Mouse (Mus musculus) C2C12 (cell line): Measurements from ENCODE around the gene Mesp2. TPM values are rescaled to one million over a fixed set of nuclear protein-coding genes. Genes with fewer than 3 reads are reported as not detected.
A peak's percentile ranks its signal among the peaks of the same experiment; 100 is the strongest.
"Not testable (repeated sequence)": the region's sequence is repeated elsewhere in the genome, so short reads cannot be mapped to it uniquely, and the experiment has no call there.

ENCODE experiments used
- H3K27me3 ChIP-seq: one replicate; pipeline ENCODE4 v1.6.1; 2011; ENCODE audit not compliant: control insufficient read depth, insufficient read depth, insufficient read length
- H3K36me3 ChIP-seq: one replicate; pipeline ENCODE4 v1.6.1; 2011; ENCODE audit not compliant: control insufficient read depth, insufficient read depth
- H3K4me3 ChIP-seq: one replicate; pipeline ENCODE4 v1.5.1; 2011; ENCODE audit warnings: mild to moderate bottlenecking, control low read depth; ENCODE audit not compliant: poor library complexity, insufficient read depth, severe bottlenecking
- H3K79me2 ChIP-seq: one replicate; pipeline ENCODE4 v1.6.1; 2011; ENCODE audit not compliant: control insufficient read depth, insufficient read depth
- H3K79me3 ChIP-seq: one replicate; pipeline ENCODE4 v1.6.1; 2011; ENCODE audit warnings: low read depth, control low read depth
- H3ac ChIP-seq: one replicate; pipeline ENCODE3; 2011; ENCODE audit warnings: low read depth; ENCODE audit not compliant: control insufficient read depth, insufficient read length
- CEBPB ChIP-seq: IDR thresholded peaks from one replicate; pipeline ENCODE4 v1.6.1; 2011; ENCODE audit warnings: low read depth, mild to moderate bottlenecking, control low read depth, moderate library complexity
- CTCF ChIP-seq: IDR thresholded peaks from one replicate; pipeline ENCODE4 v1.5.1; 2011; ENCODE audit not compliant: control insufficient read depth, insufficient read depth, insufficient read length
- FOSL1 ChIP-seq: IDR thresholded peaks from one replicate; pipeline ENCODE4 v1.8.0; 2011; ENCODE audit warnings: mild to moderate bottlenecking, low read length; ENCODE audit not compliant: poor library complexity, insufficient read depth, severe bottlenecking
- MAX ChIP-seq: IDR thresholded peaks from one replicate; pipeline ENCODE4 v1.6.1; 2011; ENCODE audit warnings: mild to moderate bottlenecking, control low read depth
- MYOD1 ChIP-seq: IDR thresholded peaks from one replicate; pipeline ENCODE4 v1.6.1; 2011; ENCODE audit warnings: low read depth; ENCODE audit not compliant: control insufficient read depth, insufficient read length
- MYOG ChIP-seq: IDR thresholded peaks from one replicate; pipeline ENCODE4 v1.6.1; 2011; ENCODE audit not compliant: control insufficient read depth, insufficient read length; ENCODE audit errors: extremely low read depth
- USF1 ChIP-seq: IDR thresholded peaks from one replicate; pipeline ENCODE4 v1.6.1; 2011; ENCODE audit warnings: low read depth, mild to moderate bottlenecking, control low read depth, moderate library complexity
- polyA plus RNA-seq: library from polyadenylated mRNA; unstranded; fragments of >200 nt; fragmentation: generic; extraction: Trizol; gene quantifications from one replicate; pipeline ENCODE4 v1.2.1, GENCODE M21; 2012; ENCODE audit warnings: missing spikeins

Mesp2 gene
- polyA plus RNA-seq, 1 experiment, result 0.07 TPM

GRCm38 (mm10) chr7:79771561-79772512 lies 38.7 kb upstream of the Mesp2 start:
- Histone ChIP-seq H3K79me3 (no peaks in the 10 kb centered on the region), H3K79me2 (no peaks in the 10 kb centered on the region), H3K4me3 (no peak overlapping the region), H3K27me3 (peaks cover 32% of the 10 kb centered on the region), H3K36me3 (no peaks in the 10 kb centered on the region), H3ac (no peak overlapping the region)
- TF ChIP-seq FOSL1 (no peak), MYOD1 (no peak), MYOG (no peak), CEBPB (no peak), MAX (no peak), CTCF (no peak), USF1 (no peak)

GRCm38 (mm10) chr7:79780647-79781626 lies 29.6 kb upstream of the Mesp2 start:
- Histone ChIP-seq H3K79me2 (no peaks in the 10 kb centered on the region), H3ac (peak overlapping the region; percentile 42), H3K27me3 (peaks cover 6% of the 10 kb centered on the region), H3K36me3 (no peaks in the 10 kb centered on the region), H3K79me3 (no peaks in the 10 kb centered on the region), H3K4me3 (peak overlapping the region; percentile 14)
- TF ChIP-seq USF1, result no peak
- no peak for TF ChIP-seq FOSL1
- TF ChIP-seq CTCF, result peak; percentile 78
- TF ChIP-seq CEBPB, result peak; percentile 50

GRCm38 (mm10) chr7:79781826-79782515 lies 28.6 kb upstream of the Mesp2 start:
- Histone ChIP-seq H3K36me3 (no peaks in the 10 kb centered on the region), H3K79me3 (no peaks in the 10 kb centered on the region), H3K4me3 (no peak overlapping the region), H3K79me2 (no peaks in the 10 kb centered on the region), H3ac (no peak overlapping the region), H3K27me3 (no peaks in the 10 kb centered on the region)
- TF ChIP-seq MAX (no peak), FOSL1 (no peak), MYOD1 (no peak), MYOG (no peak), USF1 (no peak), CEBPB (no peak)

GRCm38 (mm10) chr7:79782516-79782855 lies 28.0 kb upstream of the Mesp2 start:
- Histone ChIP-seq H3K36me3 (no peaks in the 10 kb centered on the region), H3K27me3 (no peaks in the 10 kb centered on the region)
- TF ChIP-seq MYOD1, result no peak
- TF ChIP-seq CEBPB, result no peak
- no peak for TF ChIP-seq MYOG
- TF ChIP-seq FOSL1, result no peak
- TF ChIP-seq CTCF, result no peak
- TF ChIP-seq MAX, result no peak
- TF ChIP-seq USF1, result no peak

GRCm38 (mm10) chr7:79786295-79786694 lies 24.2 kb upstream of the Mesp2 start:
- TF ChIP-seq USF1, result no peak
- peak; percentile 46 for TF ChIP-seq CTCF
- no peak for TF ChIP-seq MAX
- no peak for TF ChIP-seq CEBPB
- TF ChIP-seq MYOG, result no peak
- no peaks in the 10 kb centered on the region for H3K36me3 ChIP-seq

More at GRCm38 (mm10) chr7:79782516-79782855, 28.0 kb upstream of the Mesp2 start:
- no peaks in the 10 kb centered on the region for H3K79me2 ChIP-seq
- H3K79me3 ChIP-seq, result no peaks in the 10 kb centered on the region
- no peak overlapping the region for H3K4me3 ChIP-seq
- H3ac ChIP-seq, result no peak overlapping the region

GRCm38 (mm10) chr7:79789812-79790211 lies 20.7 kb upstream of the Mesp2 start:
- not testable (repeated sequence) for H3K79me2 ChIP-seq, H3K36me3 ChIP-seq, H3ac ChIP-seq, H3K4me3 ChIP-seq, H3K79me3 ChIP-seq
- H3K27me3 ChIP-seq, result peaks cover 37% of the 10 kb centered on the region

More at GRCm38 (mm10) chr7:79786295-79786694, 24.2 kb upstream of the Mesp2 start:
- H3K79me2 ChIP-seq, result no peaks in the 10 kb centered on the region
- H3ac ChIP-seq, result no peak overlapping the region
- H3K27me3 ChIP-seq, result peaks cover 9% of the 10 kb centered on the region
- H3K79me3 ChIP-seq, result no peaks in the 10 kb centered on the region
- no peak overlapping the region for H3K4me3 ChIP-seq
